14 mouse cellular contexts compared by ENCODE assay signal in the genomic region with DNA sequence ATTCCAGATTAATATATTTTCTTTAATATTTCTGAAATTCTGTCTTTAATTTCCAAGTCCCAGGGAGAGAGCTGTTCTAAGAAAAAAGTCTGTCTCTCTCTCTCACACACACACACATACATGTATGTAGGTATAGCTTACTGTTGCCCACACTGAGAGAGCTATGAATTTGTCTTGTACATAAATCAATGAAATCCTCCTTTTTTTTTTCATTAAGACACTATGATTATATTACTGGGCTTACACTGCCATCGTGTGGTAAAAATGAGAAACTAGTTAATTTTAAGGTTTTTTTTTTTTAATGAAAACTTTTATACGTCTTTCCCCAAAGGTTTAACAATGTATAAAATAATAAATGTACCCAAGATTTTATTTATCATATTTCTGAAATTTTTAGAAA. TPM values are rescaled to one million over a fixed set of nuclear protein-coding genes. Genes with fewer than 3 reads are reported as not detected.
DNase-seq lines count a peak whose midpoint lies in the region; ATAC-seq and TF ChIP-seq lines count a peak whose summit lies in the region.
"Had no signal": no experiment of that assay in that cellular context is flagged by ENCODE, and none has a peak within 500 bp of the region (broad histone marks: within the 10 kb centered on the region; RNA-seq: fewer than 3 reads in every experiment).

No protein-coding gene starts in this region.

- no peak for TF ChIP-seq POLR2A in liver, adult 2 months (IDR thresholded peaks at IDR 0.05; ENCODE audit: extremely low read depth, insufficient read depth, low read length)

- H3K9ac ChIP-seq in embryonic facial prominence, embryonic 11.5 days (replicated peaks; ENCODE audit: low read length): no peak overlapping the region
- H3K9ac ChIP-seq in liver, adult 2 months (ENCODE audit: low read depth, low read length): no peak overlapping the region
- no peak overlapping the region for H3K9ac ChIP-seq in liver, embryonic 12.5 days
- H3K9ac ChIP-seq: embryonic facial prominence, embryonic 15.5 days had no signal

- peak; percentile 59 for DNase-seq in embryonic facial prominence, embryonic 11.5 days (ENCODE audit: low spot score)
- no peak for DNase-seq in embryonic facial prominence, embryonic 10.5 days (ENCODE audit: low spot score)
- peak; percentile 28 for DNase-seq in liver, adult 2 months (ENCODE audit: extremely low read depth, low read depth, low spot score)
- DNase-seq in Muller cell, postnatal 12 days (ENCODE audit: inconsistent ontology term): peak; percentile 25
- peak; percentile 63 for DNase-seq in mesoderm, embryonic 11.5 days (ENCODE audit: low read depth, low spot score)
- DNase-seq in thymus, adult 18-20 months: no peak
- no peak for DNase-seq in gastrocnemius, postnatal 4 days (ENCODE audit: low spot score in 2 of 2)
- DNase-seq: adrenal gland, postnatal 36 days; heart, adult 18-20 months; kidney, adult 8-10 months had no signal

- H3K27me3 ChIP-seq in embryonic facial prominence, embryonic 11.5 days (ENCODE audit: control insufficient read depth, insufficient read depth, low read length): no peaks in the 10 kb centered on the region
- no peaks in the 10 kb centered on the region for H3K27me3 ChIP-seq in embryonic facial prominence, embryonic 10.5 days (replicated peaks; ENCODE audit: low read depth, poor library complexity, severe bottlenecking)
- no peaks in the 10 kb centered on the region for H3K27me3 ChIP-seq in liver, adult 2 months (ENCODE audit: control insufficient read depth, insufficient read depth, low read length)
- no peaks in the 10 kb centered on the region for H3K27me3 ChIP-seq in liver, embryonic 12.5 days (replicated peaks)
- H3K27me3 ChIP-seq: embryonic facial prominence, embryonic 15.5 days had no signal

- H3K79me2 ChIP-seq in liver, adult 2 months (ENCODE audit: control insufficient read depth, insufficient read depth, low read length): no peaks in the 10 kb centered on the region

- ATAC-seq in embryonic facial prominence, embryonic 11.5 days (replicated peaks; ENCODE audit: insufficient number of reproducible peaks, low FRiP score, low TSS enrichment, low read depth): no peak
- no peak for ATAC-seq in liver, embryonic 12.5 days

- 9% methylated on average over 2 of the region's 2 CpGs for WGBS in embryonic facial prominence, embryonic 11.5 days
- 5% methylated on average over 2 of the region's 2 CpGs for whole genome bisulfite sequencing in embryonic facial prominence, embryonic 10.5 days
- WGBS in liver, adult 2 months: 9% methylated on average over 2 of the region's 2 CpGs
- 6% methylated on average over 2 of the region's 2 CpGs for WGBS in liver, embryonic 12.5 days (ENCODE audit: insufficient replicate concordance)

- H3K4me3 ChIP-seq in embryonic facial prominence, embryonic 11.5 days (ENCODE audit: low read depth, low read length): no peak overlapping the region
- no peak overlapping the region for H3K4me3 ChIP-seq in embryonic facial prominence, embryonic 10.5 days
- H3K4me3 ChIP-seq in liver, adult 2 months (ENCODE audit: insufficient read depth, low read depth, low read length): no peak overlapping the region
- H3K4me3 ChIP-seq in liver, embryonic 12.5 days: no peak overlapping the region
- H3K4me3 ChIP-seq: embryonic facial prominence, embryonic 15.5 days; megakaryocyte, embryonic 14.5 days had no signal

- H3K4me1 ChIP-seq in embryonic facial prominence, embryonic 11.5 days (ENCODE audit: control insufficient read depth, insufficient read depth, low read length): no peaks in the 10 kb centered on the region
- no peaks in the 10 kb centered on the region for H3K4me1 ChIP-seq in embryonic facial prominence, embryonic 10.5 days
- no peaks in the 10 kb centered on the region for H3K4me1 ChIP-seq in liver, adult 2 months (ENCODE audit: control insufficient read depth, insufficient read depth, low read length)
- H3K4me1 ChIP-seq in liver, embryonic 12.5 days: no peaks in the 10 kb centered on the region
- H3K4me1 ChIP-seq: embryonic facial prominence, embryonic 15.5 days; megakaryocyte, embryonic 14.5 days had no signal

- no peak overlapping the region for H3K27ac ChIP-seq in embryonic facial prominence, embryonic 11.5 days (replicated peaks; ENCODE audit: low read depth, low read length)
- no peak overlapping the region for H3K27ac ChIP-seq in embryonic facial prominence, embryonic 10.5 days (replicated peaks)
- no peak overlapping the region for H3K27ac ChIP-seq in liver, adult 2 months (replicated peaks; ENCODE audit: insufficient read depth, low read depth, low read length)
- H3K27ac ChIP-seq in liver, embryonic 12.5 days: no peak overlapping the region
- H3K27ac ChIP-seq: embryonic facial prominence, embryonic 15.5 days had no signal

- no peak overlapping the region for H3K4me2 ChIP-seq in embryonic facial prominence, embryonic 11.5 days (ENCODE audit: low read depth, low read length)
- no peak overlapping the region for H3K4me2 ChIP-seq in liver, embryonic 12.5 days
- H3K4me2 ChIP-seq: embryonic facial prominence, embryonic 15.5 days had no signal

- TF ChIP-seq CTCF in liver, adult 2 months (IDR thresholded peaks at IDR 0.05; ENCODE audit: low read depth, low read length): 0 out of 2 replicates have a peak, but pooled peaks have one; percentile 21

- H3K36me3 ChIP-seq in embryonic facial prominence, embryonic 11.5 days (replicated peaks; ENCODE audit: control insufficient read depth, insufficient read depth, low read depth, low read length): no peaks in the 10 kb centered on the region
- no peaks in the 10 kb centered on the region for H3K36me3 ChIP-seq in embryonic facial prominence, embryonic 10.5 days (replicated peaks)
- H3K36me3 ChIP-seq in liver, adult 2 months (ENCODE audit: control insufficient read depth, insufficient read depth, low read length): no peaks in the 10 kb centered on the region
- H3K36me3 ChIP-seq in liver, embryonic 12.5 days: no peaks in the 10 kb centered on the region
- H3K36me3 ChIP-seq: embryonic facial prominence, embryonic 15.5 days had no signal

- H3K9me3 ChIP-seq in embryonic facial prominence, embryonic 11.5 days (replicated peaks; ENCODE audit: control insufficient read depth, low read length): no peaks in the 10 kb centered on the region
- H3K9me3 ChIP-seq in embryonic facial prominence, embryonic 10.5 days: no peaks in the 10 kb centered on the region
- H3K9me3 ChIP-seq in liver, embryonic 12.5 days (replicated peaks): no peaks in the 10 kb centered on the region
- H3K9me3 ChIP-seq: embryonic facial prominence, embryonic 15.5 days; megakaryocyte, embryonic 14.5 days had no signal

RNA-seq across cellular contexts. Expression of gene 1700129C05Rik, which starts 28.4 kb away (rescaled TPM):
- polyA plus RNA-seq in embryonic facial prominence, embryonic 11.5 days (2014; fragmentation: Nextera tagmentation; extraction: Ambion mirVana): not detected in 2 replicates
- polyA plus RNA-seq in embryonic facial prominence, embryonic 10.5 days (2016; fragmentation: Nextera tagmentation; extraction: Ambion mirVana): not detected in 2 replicates
- not detected in 2 replicates for total RNA-seq in liver, adult 2 months (2014; rRNA removed)
- not detected in 2 replicates for polyA plus RNA-seq in liver, adult 2 months (2012; rRNA removed)
- not detected in 2 replicates for polyA plus RNA-seq in liver, embryonic 12.5 days (2016; fragmentation: Nextera tagmentation; extraction: Ambion mirVana)
- not detected for total RNA-seq in gastrocnemius, postnatal 4 days (2021)
- total RNA-seq: adrenal gland, postnatal 36 days; heart, adult 18-20 months; left cerebral cortex, postnatal 10 days had no signal
- polyA plus RNA-seq: embryonic facial prominence, embryonic 15.5 days had no signal

Comparison
In these comparisons a context has a peak if more than half of its experiments do, and no peak if none do; other contexts are left out.
1. DNase-seq: peak in embryonic facial prominence, embryonic 11.5 days (single experiment), liver, adult 2 months (single experiment), Muller cell, postnatal 12 days (single experiment) and mesoderm, embryonic 11.5 days (single experiment); none in embryonic facial prominence, embryonic 10.5 days (single experiment), thymus, adult 18-20 months (0 of 2) and gastrocnemius, postnatal 4 days (0 of 2).